14 mouse cellular contexts compared by ENCODE assay signal in the genomic region with DNA sequence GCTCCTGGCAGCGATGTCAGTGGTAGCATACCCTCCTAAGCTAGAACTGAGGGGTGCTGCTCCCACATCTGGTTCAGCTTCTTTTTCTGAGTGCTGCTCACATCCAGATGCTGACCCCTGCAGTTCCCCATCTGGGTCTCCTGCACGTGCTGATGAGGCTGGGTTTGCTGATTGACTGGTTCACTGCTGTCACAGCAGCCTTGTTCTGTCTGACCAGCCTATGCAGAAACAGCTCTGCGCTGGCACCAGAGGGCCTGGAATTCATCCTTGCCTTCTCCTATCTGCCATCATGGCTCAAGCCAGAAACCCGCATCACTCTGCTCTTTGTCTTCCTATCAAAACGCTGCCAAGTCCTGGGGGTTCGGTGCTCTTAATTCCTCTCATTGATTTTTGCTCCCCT.
DNase-seq lines count a peak whose midpoint lies in the region; ATAC-seq and TF ChIP-seq lines count a peak whose summit lies in the region.
"Had no signal": no experiment of that assay in that cellular context is flagged by ENCODE, and none has a peak within 500 bp of the region (broad histone marks: within the 10 kb centered on the region; RNA-seq: fewer than 3 reads in every experiment).

No protein-coding gene starts in this region.

- peaks cover 20% of the 10 kb centered on the region for H3K4me1 ChIP-seq in midbrain, embryonic 10.5 days
- peaks cover 28% of the 10 kb centered on the region for H3K4me1 ChIP-seq in midbrain, embryonic 14.5 days (ENCODE audit: control insufficient read depth, insufficient read depth, low read length)
- peaks cover 31% of the 10 kb centered on the region for H3K4me1 ChIP-seq in hindbrain, embryonic 14.5 days (replicated peaks; ENCODE audit: control insufficient read depth, insufficient read depth, low read length)
- H3K4me1 ChIP-seq in midbrain, embryonic 13.5 days (replicated peaks), result peaks cover 36% of the 10 kb centered on the region
- H3K4me1 ChIP-seq in intestine, postnatal 0 days (replicated peaks; ENCODE audit: control insufficient read depth, insufficient read depth, low read length), result no peaks in the 10 kb centered on the region
- H3K4me1 ChIP-seq: liver, embryonic 15.5 days had no signal

- 31% methylated on average over 6 of the region's 6 CpGs for WGBS in midbrain, embryonic 10.5 days
- 25% methylated on average over 6 of the region's 6 CpGs for WGBS in midbrain, embryonic 14.5 days
- WGBS in hindbrain, embryonic 14.5 days, result 15% methylated on average over 6 of the region's 6 CpGs
- WGBS in midbrain, embryonic 13.5 days, result 35% methylated on average over 6 of the region's 6 CpGs
- WGBS in intestine, postnatal 0 days, result 45% methylated on average over 6 of the region's 6 CpGs

- H3K4me2 ChIP-seq in midbrain, embryonic 14.5 days (ENCODE audit: low read length), result no peak overlapping the region
- no peak overlapping the region for H3K4me2 ChIP-seq in hindbrain, embryonic 14.5 days (replicated peaks)
- no peak overlapping the region for H3K4me2 ChIP-seq in midbrain, embryonic 13.5 days (replicated peaks)
- H3K4me2 ChIP-seq in intestine, postnatal 0 days (replicated peaks; ENCODE audit: low read depth), result no peak overlapping the region
- H3K4me2 ChIP-seq: heart, embryonic 13.5 days; liver, embryonic 15.5 days had no signal

- no peaks in the 10 kb centered on the region for H3K27me3 ChIP-seq in midbrain, embryonic 10.5 days (ENCODE audit: low read depth, poor library complexity, severe bottlenecking)
- H3K27me3 ChIP-seq in midbrain, embryonic 14.5 days (ENCODE audit: control insufficient read depth, insufficient read depth, low read length), result no peaks in the 10 kb centered on the region
- H3K27me3 ChIP-seq in hindbrain, embryonic 14.5 days (ENCODE audit: control insufficient read depth, insufficient read depth, low read length), result no peaks in the 10 kb centered on the region
- no peaks in the 10 kb centered on the region for H3K27me3 ChIP-seq in midbrain, embryonic 13.5 days
- no peaks in the 10 kb centered on the region for H3K27me3 ChIP-seq in intestine, postnatal 0 days (replicated peaks; ENCODE audit: control insufficient read depth, insufficient read depth, low read length)
- H3K27me3 ChIP-seq: heart, embryonic 13.5 days; liver, embryonic 15.5 days had no signal

- H3K36me3 ChIP-seq in midbrain, embryonic 10.5 days, result no peaks in the 10 kb centered on the region
- no peaks in the 10 kb centered on the region for H3K36me3 ChIP-seq in midbrain, embryonic 14.5 days (ENCODE audit: control insufficient read depth, insufficient read depth, low read length)
- no peaks in the 10 kb centered on the region for H3K36me3 ChIP-seq in hindbrain, embryonic 14.5 days (replicated peaks; ENCODE audit: control insufficient read depth, insufficient read depth)
- no peaks in the 10 kb centered on the region for H3K36me3 ChIP-seq in midbrain, embryonic 13.5 days
- no peaks in the 10 kb centered on the region for H3K36me3 ChIP-seq in intestine, postnatal 0 days (ENCODE audit: control insufficient read depth, insufficient read depth)
- H3K36me3 ChIP-seq: G1E; heart, embryonic 13.5 days; liver, embryonic 15.5 days had no signal

- ATAC-seq in midbrain, embryonic 14.5 days (ENCODE audit: low FRiP score, low TSS enrichment), result no peak
- ATAC-seq in hindbrain, embryonic 14.5 days (ENCODE audit: low FRiP score), result peak; percentile 65
- 0 out of 2 replicates have a peak, but pooled peaks have one; percentile 27 for ATAC-seq in midbrain, embryonic 13.5 days
- ATAC-seq in erythroid progenitor cell, adult 5-6 weeks (replicated peaks; ENCODE audit: low FRiP score, poor library complexity, severe bottlenecking), result no peak
- ATAC-seq in intestine, postnatal 0 days, result no peak

- no peak overlapping the region for H3K4me3 ChIP-seq in midbrain, embryonic 10.5 days
- no peak overlapping the region for H3K4me3 ChIP-seq in midbrain, embryonic 14.5 days (replicated peaks; ENCODE audit: low read depth, low read length)
- no peak overlapping the region for H3K4me3 ChIP-seq in hindbrain, embryonic 14.5 days (replicated peaks; ENCODE audit: low read length)
- no peak overlapping the region for H3K4me3 ChIP-seq in midbrain, embryonic 13.5 days (replicated peaks)
- no peak overlapping the region for H3K4me3 ChIP-seq in intestine, postnatal 0 days (ENCODE audit: low read depth, low read length)
- H3K4me3 ChIP-seq: heart, embryonic 13.5 days; liver, embryonic 15.5 days had no signal

- no peak for DNase-seq in midbrain, embryonic 10.5 days (ENCODE audit: low spot score)
- no peak for DNase-seq in midbrain, embryonic 14.5 days
- DNase-seq in hindbrain, embryonic 14.5 days (ENCODE audit: low spot score), result no peak
- no peak for DNase-seq in yolk sac, embryonic 10.5 days (ENCODE audit: low spot score)
- DNase-seq in heart, adult 18-20 months, result no peak
- DNase-seq: adrenal gland, postnatal 10 days; gastrocnemius, postnatal 25 days; kidney, adult 8-10 months had no signal

- H3K9ac ChIP-seq in midbrain, embryonic 14.5 days (replicated peaks; ENCODE audit: low read length), result no peak overlapping the region
- H3K9ac ChIP-seq in hindbrain, embryonic 14.5 days, result no peak overlapping the region
- no peak overlapping the region for H3K9ac ChIP-seq in midbrain, embryonic 13.5 days (replicated peaks)
- H3K9ac ChIP-seq in intestine, postnatal 0 days (ENCODE audit: low read depth, low read length), result no peak overlapping the region
- H3K9ac ChIP-seq: heart, embryonic 13.5 days; liver, embryonic 15.5 days had no signal

- no peak for TF ChIP-seq CTCF in intestine, postnatal 0 days (IDR thresholded peaks at IDR 0.05; ENCODE audit: low read depth)

- H3K27ac ChIP-seq in midbrain, embryonic 10.5 days (replicated peaks), result 0 out of 2 replicates have a peak overlapping the region, but pooled peaks have one; percentile 28
- no peak overlapping the region for H3K27ac ChIP-seq in midbrain, embryonic 14.5 days (replicated peaks; ENCODE audit: low read depth, low read length)
- peak overlapping the region; percentile 49 for H3K27ac ChIP-seq in hindbrain, embryonic 14.5 days
- 0 out of 2 replicates have a peak overlapping the region, but pooled peaks have one; percentile 15 for H3K27ac ChIP-seq in midbrain, embryonic 13.5 days
- no peak overlapping the region for H3K27ac ChIP-seq in intestine, postnatal 0 days (ENCODE audit: low read depth, low read length)
- H3K27ac ChIP-seq: heart, embryonic 13.5 days; liver, embryonic 15.5 days had no signal

- H3K9me3 ChIP-seq in midbrain, embryonic 10.5 days (replicated peaks), result no peaks in the 10 kb centered on the region
- no peaks in the 10 kb centered on the region for H3K9me3 ChIP-seq in midbrain, embryonic 14.5 days (ENCODE audit: control insufficient read depth, low read length)
- H3K9me3 ChIP-seq in hindbrain, embryonic 14.5 days (ENCODE audit: control insufficient read depth, low read length), result no peaks in the 10 kb centered on the region
- no peaks in the 10 kb centered on the region for H3K9me3 ChIP-seq in midbrain, embryonic 13.5 days
- no peaks in the 10 kb centered on the region for H3K9me3 ChIP-seq in intestine, postnatal 0 days (ENCODE audit: control insufficient read depth)
- H3K9me3 ChIP-seq: heart, embryonic 13.5 days; liver, embryonic 15.5 days had no signal

Comparison
In these comparisons a context has a peak if more than half of its experiments do, and no peak if none do; other contexts are left out.
1. H3K27ac ChIP-seq: peak in midbrain, embryonic 10.5 days (single experiment), hindbrain, embryonic 14.5 days (single experiment) and midbrain, embryonic 13.5 days (single experiment); none in midbrain, embryonic 14.5 days (single experiment) and intestine, postnatal 0 days (single experiment).
2. ATAC-seq: peak in hindbrain, embryonic 14.5 days (single experiment) and midbrain, embryonic 13.5 days (single experiment); none in midbrain, embryonic 14.5 days (single experiment), erythroid progenitor cell, adult 5-6 weeks (single experiment) and intestine, postnatal 0 days (single experiment).